Comparison of ENCODE assay signal across 8 mouse cellular contexts in the genomic region with DNA sequence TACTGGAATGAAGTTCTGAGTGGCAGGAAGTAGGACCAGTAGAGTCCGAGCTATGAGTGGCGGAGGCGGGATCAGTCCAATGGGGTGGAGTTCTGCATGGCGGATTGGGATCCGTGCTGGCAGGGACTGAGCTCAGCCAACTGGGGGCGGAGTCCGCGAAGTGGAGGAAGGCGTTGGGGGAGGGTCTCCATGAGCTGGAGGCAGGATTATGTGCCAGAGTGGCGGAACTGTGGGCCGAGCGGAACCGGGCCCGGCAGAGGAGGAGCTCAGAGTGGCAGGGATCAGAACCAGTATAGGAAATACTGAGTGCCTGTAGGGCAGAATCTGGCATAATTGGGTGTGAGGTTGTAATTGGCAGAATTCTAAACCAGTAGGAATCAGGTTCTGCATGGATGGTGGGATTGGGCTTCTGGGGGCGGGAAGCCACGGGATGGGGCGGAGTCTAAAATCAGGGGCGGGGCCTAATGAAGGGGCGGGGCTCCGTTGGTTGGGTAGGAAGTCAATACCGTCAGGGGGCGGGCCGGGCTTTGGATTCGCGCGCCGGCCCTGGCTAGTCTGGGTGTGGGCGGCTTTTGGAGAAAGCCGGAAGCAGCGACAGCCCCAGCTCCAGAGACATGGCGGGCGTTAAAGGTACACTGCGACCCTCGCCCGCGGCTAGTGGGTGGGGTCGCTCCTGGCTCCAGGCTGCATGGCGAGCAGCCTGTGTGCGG. TPM values are rescaled to one million over a fixed set of nuclear protein-coding genes. Genes with fewer than 3 reads are reported as not detected.
DNase-seq lines count a peak whose midpoint lies in the region; ATAC-seq and TF ChIP-seq lines count a peak whose summit lies in the region.

TSS of gene Leprot (plus strand) at position 523 of the 710 bp plus-strand sequence.

- peak in 1 of 2 experiments; percentile 80; a peak in 2 of 4 replicates for TF ChIP-seq POLR2A in MEL (IDR thresholded peaks at IDR 0.05; ENCODE audit: control insufficient read depth in 1 of 2, insufficient read depth in 1 of 2, low read depth in 1 of 2, low read length in 2 of 2, poor library complexity in 1 of 2)
- peak; percentile 30; the same call in 1 of the 2 replicates for TF ChIP-seq POLR2A in cerebellum, adult 2 months (IDR thresholded peaks at IDR 0.05; ENCODE audit: borderline replicate concordance, insufficient read depth, low read length)

- no peak for TF ChIP-seq EP300 in MEL (IDR thresholded peaks at IDR 0.05; ENCODE audit: low read depth in 1 of 2, low read length in 2 of 2)

- peak within 1 kb of the TSS; percentile 71 to 90 for H3K4me3 ChIP-seq in MEL (ENCODE audit: control insufficient read depth in 1 of 2, insufficient read depth in 1 of 2, low read depth in 2 of 2, low read length in 2 of 2)
- H3K4me3 ChIP-seq in cerebellum, adult 2 months (replicated peaks; ENCODE audit: insufficient read depth, low read depth, low read length) = peak within 1 kb of the TSS; percentile 85
- H3K4me3 ChIP-seq in forebrain, postnatal 0 days (ENCODE audit: low read depth, low read length) = peak within 1 kb of the TSS; percentile 69
- H3K4me3 ChIP-seq in lung, embryonic 15.5 days = peak within 1 kb of the TSS; percentile 64

- peak; percentile 96 for ATAC-seq in forebrain, postnatal 0 days
- peak; percentile 98 for ATAC-seq in lung, embryonic 15.5 days (ENCODE audit: borderline replicate concordance, extremely low read depth, low FRiP score, low TSS enrichment)

- no peak for TF ChIP-seq RAD21 in MEL (IDR thresholded peaks at IDR 0.05; ENCODE audit: low read depth, low read length)

- TF ChIP-seq CTCF in MEL (IDR thresholded peaks at IDR 0.05 in 2 of 3, conservative IDR thresholded peaks at IDR 0.05 in 1 of 3; ENCODE audit: control insufficient read depth in 1 of 3, insufficient read depth in 1 of 3, low read depth in 2 of 3, low read length in 3 of 3, poor library complexity in 1 of 3, severe bottlenecking in 1 of 3) = no peak
- no peak for TF ChIP-seq CTCF in cerebellum, adult 2 months (IDR thresholded peaks at IDR 0.05; ENCODE audit: borderline replicate concordance, insufficient read depth, low read depth, low read length)
- TF ChIP-seq CTCF in forebrain, postnatal 0 days (IDR thresholded peaks at IDR 0.05; ENCODE audit: low read depth) = peak; percentile 29; the same call in 1 of the 2 replicates

- H3K4me2 ChIP-seq in forebrain, postnatal 0 days (ENCODE audit: low read depth) = peak within 1 kb of the TSS; percentile 62
- peak within 1 kb of the TSS; percentile 71 for H3K4me2 ChIP-seq in lung, embryonic 15.5 days

- DNase-seq in MEL (ENCODE audit: low read depth, low spot score) = peak; percentile 97
- peak; percentile 98 to 100 for DNase-seq in cerebellum, adult 2 months
- peak; percentile 100 for DNase-seq in forebrain, postnatal 0 days
- DNase-seq in heart, postnatal 4 days = peak; percentile 100
- peak; percentile 100 for DNase-seq in layer of hippocampus, adult 8-10 months (ENCODE audit: low spot score in 2 of 2)
- DNase-seq in ovary, adult 18-20 months (ENCODE audit: low spot score) = peak; percentile 100
- DNase-seq in thymus, postnatal 0 days (ENCODE audit: low spot score) = peak; percentile 91

- WGBS in cerebellum, adult 2 months = under 1% methylated on average over 39 of the region's 39 CpGs
- 3% methylated on average over 39 of the region's 39 CpGs for WGBS in forebrain, postnatal 0 days
- WGBS in lung, embryonic 15.5 days = under 1% methylated on average over 39 of the region's 39 CpGs

- peak within 1 kb of the TSS; percentile 97 for H3K27ac ChIP-seq in MEL (ENCODE audit: control insufficient read depth, low read depth, low read length)
- peak within 1 kb of the TSS; percentile 75 for H3K27ac ChIP-seq in cerebellum, adult 2 months (ENCODE audit: insufficient read depth, low read length)
- peak within 1 kb of the TSS; percentile 90 for H3K27ac ChIP-seq in forebrain, postnatal 0 days (ENCODE audit: low read depth, low read length)
- H3K27ac ChIP-seq in lung, embryonic 15.5 days = peak within 1 kb of the TSS; percentile 83

- H3K4me1 ChIP-seq in MEL (ENCODE audit: control insufficient read depth in 1 of 2, insufficient read depth in 2 of 2, low read length in 2 of 2) = peaks cover 17 to 27% of the 10 kb centered on the region in 2 experiments
- no peaks in the 10 kb centered on the region for H3K4me1 ChIP-seq in cerebellum, adult 2 months (ENCODE audit: control insufficient read depth, insufficient read depth, low read length)
- peaks cover 12% of the 10 kb centered on the region; the same call in 1 of the 2 replicates for H3K4me1 ChIP-seq in forebrain, postnatal 0 days (ENCODE audit: insufficient read depth)
- peaks cover 16% of the 10 kb centered on the region for H3K4me1 ChIP-seq in lung, embryonic 15.5 days

- H3K79me2 ChIP-seq in MEL (ENCODE audit: control insufficient read depth, insufficient read depth, low read length, poor library complexity) = peaks cover 35% of the 10 kb centered on the region

- H3K9ac ChIP-seq in MEL (ENCODE audit: control insufficient read depth, low read depth, low read length, poor library complexity, severe bottlenecking) = peak within 1 kb of the TSS; percentile 91
- H3K9ac ChIP-seq in forebrain, postnatal 0 days = peak within 1 kb of the TSS; percentile 77
- peak within 1 kb of the TSS; percentile 79 for H3K9ac ChIP-seq in lung, embryonic 15.5 days

- no peaks in the 10 kb centered on the region for H3K27me3 ChIP-seq in MEL (ENCODE audit: control insufficient read depth in 1 of 2, insufficient read depth in 2 of 2, low read length in 2 of 2)
- H3K27me3 ChIP-seq in cerebellum, adult 2 months (ENCODE audit: control insufficient read depth, insufficient read depth, low read length) = no peaks in the 10 kb centered on the region
- H3K27me3 ChIP-seq in forebrain, postnatal 0 days (ENCODE audit: insufficient read depth, low read length) = no peaks in the 10 kb centered on the region
- H3K27me3 ChIP-seq in lung, embryonic 15.5 days = no peaks in the 10 kb centered on the region

- no peaks in the 10 kb centered on the region for H3K9me3 ChIP-seq in MEL (replicated peaks; ENCODE audit: insufficient read depth, low read length)
- no peaks in the 10 kb centered on the region for H3K9me3 ChIP-seq in forebrain, postnatal 0 days (ENCODE audit: low read length)
- H3K9me3 ChIP-seq in lung, embryonic 15.5 days = no peaks in the 10 kb centered on the region

- H3K36me3 ChIP-seq in MEL (ENCODE audit: control insufficient read depth in 1 of 2, insufficient read depth in 2 of 2, low read length in 2 of 2) = peaks cover 0 to 36% of the 10 kb centered on the region in 2 experiments
- no peaks in the 10 kb centered on the region for H3K36me3 ChIP-seq in forebrain, postnatal 0 days (ENCODE audit: insufficient read depth)
- H3K36me3 ChIP-seq in lung, embryonic 15.5 days = no peaks in the 10 kb centered on the region

TF ChIP-seq in MEL, 35 proteins besides CTCF, POLR2A, EP300 and RAD21:
- TF ChIP-seq TAL1 (IDR thresholded peaks at IDR 0.05; ENCODE audit: low read length) (no peak), E2F4 (IDR thresholded peaks at IDR 0.05; ENCODE audit: borderline replicate concordance, low read depth, low read length) (peak; percentile 57; the same call in 1 of the 2 replicates), HCFC1 (IDR thresholded peaks at IDR 0.05; ENCODE audit: low read depth, low read length) (peak; percentile 66), BHLHE40 (IDR thresholded peaks at IDR 0.05; ENCODE audit: borderline replicate concordance, low read depth, low read length) (no peak), ZC3H11A (IDR thresholded peaks at IDR 0.05; ENCODE audit: low read depth, low read length) (no peak), JUND (IDR thresholded peaks at IDR 0.05; ENCODE audit: low read depth, low read length) (no peak), POLR2AphosphoS5 (IDR thresholded peaks at IDR 0.05; ENCODE audit: borderline replicate concordance, low read depth, low read length) (no peak), CHD2 (IDR thresholded peaks at IDR 0.05; ENCODE audit: low read length) (peak; percentile 41; the same call in 1 of the 2 replicates), NELFE (IDR thresholded peaks at IDR 0.05; ENCODE audit: low read depth, low read length) (peak; percentile 61), MAFK (IDR thresholded peaks at IDR 0.05; ENCODE audit: borderline replicate concordance, low read depth, low read length) (no peak), ZMIZ1 (IDR thresholded peaks at IDR 0.05; ENCODE audit: low read depth, low read length) (peak; percentile 33; the same call in 1 of the 2 replicates), TBP (IDR thresholded peaks at IDR 0.05; ENCODE audit: low read depth, low read length) (0 out of 2 replicates have a peak, but pooled peaks have one; percentile 17), SIN3A (IDR thresholded peaks at IDR 0.05; ENCODE audit: low read length) (peak; percentile 42; the same call in 1 of the 2 replicates), ELF1 (IDR thresholded peaks at IDR 0.05; ENCODE audit: low read depth, low read length) (peak; percentile 82), MYB (IDR thresholded peaks at IDR 0.05; ENCODE audit: low read depth, low read length) (no peak), ETS1 (IDR thresholded peaks at IDR 0.05; ENCODE audit: low read depth, low read length) (no peak), TCF12 (IDR thresholded peaks at IDR 0.05; ENCODE audit: low read depth, low read length) (peak; percentile 54; the same call in 1 of the 2 replicates), RCOR1 (IDR thresholded peaks at IDR 0.05; ENCODE audit: low read depth, low read length) (no peak), NRF1 (IDR thresholded peaks at IDR 0.05; ENCODE audit: insufficient read depth, low read depth, low read length, poor library complexity, severe bottlenecking) (0 out of 2 replicates have a peak, but pooled peaks have one; percentile 17), GATA1 (IDR thresholded peaks at IDR 0.05; ENCODE audit: low read depth, low read length) (no peak), MAZ (IDR thresholded peaks at IDR 0.05; ENCODE audit: low read depth, low read length) (0 out of 2 replicates have a peak, but pooled peaks have one; percentile 65)

RNA-seq across cellular contexts. Expression of gene Leprot, which starts in this region (rescaled TPM):
- total RNA-seq in MEL (2012; rRNA removed) = 39.6 and 51.7 TPM in 2 replicates
- 10 to 100 TPM in 1 of 2 experiments, not detected in 1; 51.5 TPM for polyA plus RNA-seq in MEL (2012; ENCODE audit: insufficient read depth in 1 of 2, insufficient read length in 2 of 2, low read depth in 1 of 2, low replicate concordance in 2 of 2, missing spikeins in 1 of 2)
- 30.7 and 33.3 TPM in 2 replicates for polyA plus RNA-seq in cerebellum, adult 2 months (2012; rRNA removed)
- total RNA-seq in forebrain, postnatal 0 days (2014; rRNA removed) = 74.8 and 78.8 TPM in 2 replicates
- 89.0 and 98.3 TPM in 2 replicates for polyA plus RNA-seq in forebrain, postnatal 0 days (2015; fragmentation: Nextera tagmentation; extraction: Ambion mirVana)
- 10 to 100 TPM; 53.0 to 55.1 TPM for total RNA-seq in heart, postnatal 4 days (2021)
- total RNA-seq in layer of hippocampus, adult 8-10 months (2022) = 10 to 100 TPM; 23.6 to 33.8 (median 28.7) TPM
- polyA plus RNA-seq in lung, embryonic 15.5 days (2015; fragmentation: Nextera tagmentation; extraction: Ambion mirVana) = 93.6 and 96.1 TPM in 2 replicates
- 51.0 and 54.9 TPM in 2 replicates for polyA plus RNA-seq in thymus, postnatal 0 days (2015; fragmentation: Nextera tagmentation; extraction: Ambion mirVana)

Comparison
In these comparisons a context has a peak if more than half of its experiments do, and no peak if none do; other contexts are left out.
1. Peak in every context shown above with its lines: DNase-seq, ATAC-seq, H3K4me3 ChIP-seq and H3K27ac ChIP-seq.